Mouse (Mus musculus) forelimb bud, embryonic 11.5 days (tissue): ENCODE results near the gene Olfr572.
A peak's percentile ranks its signal among the peaks of the same experiment; 100 is the strongest.

ENCODE experiments used
- DNase-seq: peaks from one replicate; pipeline ENCODE4 v3.0.0-alpha.2; 2012; ENCODE audit warnings: low read depth, low spot score

Olfr572 gene

GRCm38 (mm10) chr7:102924109-102924508 lies at the start of gene Olfr572:
TSS of gene Olfr572 (plus strand) at chr7:102924409.
- DNase-seq: no peak

- DNase-seq: no peak
Measured at GRCm38 (mm10) chr7:102876822-102877221, 47.4 kb upstream of the Olfr572 start, which contains the start of gene Olfr568. TSS of gene Olfr568 (plus strand) at chr7:102877122.

GRCm38 (mm10) chr7:102890782-102891181 lies 33.4 kb upstream of the Olfr572 start, which contains the start of gene Olfr569:
TSS of gene Olfr569 (minus strand) at chr7:102890882.
- no peak for DNase-seq

- no peak for DNase-seq
Measured at GRCm38 (mm10) chr7:102915261-102915660, 8.9 kb upstream of the Olfr572 start.

- no peak for DNase-seq
Measured at GRCm38 (mm10) chr7:102916405-102916804, 7.8 kb upstream of the Olfr572 start.

- DNase-seq: no peak
Measured at GRCm38 (mm10) chr7:102917032-102917875, 7.0 kb upstream of the Olfr572 start, which contains the start of gene Olfr571. TSS of gene Olfr571 (minus strand) at chr7:102917536.

- DNase-seq: peak; percentile 59
Measured at GRCm38 (mm10) chr7:102919632-102920031, 4.6 kb upstream of the Olfr572 start.

GRCm38 (mm10) chr7:102927105-102927504 lies 2.9 kb downstream of the Olfr572 start:
- DNase-seq: no peak

GRCm38 (mm10) chr7:102942475-102942874 lies 18.3 kb downstream of the Olfr572 start, which contains the start of gene Olfr573-ps1:
TSS of gene Olfr573-ps1 (minus strand) at chr7:102942575.
- DNase-seq: no peak

- no peak for DNase-seq
Measured at GRCm38 (mm10) chr7:102943417-102943816, 19.2 kb downstream of the Olfr572 start.

- no peak for DNase-seq
Measured at GRCm38 (mm10) chr7:102948167-102948566, 24.0 kb downstream of the Olfr572 start, which contains the start of gene Olfr574. TSS of gene Olfr574 (plus strand) at chr7:102948467.

GRCm38 (mm10) chr7:102950732-102951131 lies 26.5 kb downstream of the Olfr572 start:
- no peak for DNase-seq

GRCm38 (mm10) chr7:102958137-102958536 lies 33.9 kb downstream of the Olfr572 start:
- no peak for DNase-seq

- DNase-seq: no peak
Measured at GRCm38 (mm10) chr7:102958593-102958992, 34.4 kb downstream of the Olfr572 start, which contains the start of gene Olfr575. TSS of gene Olfr575 (minus strand) at chr7:102958775.

GRCm38 (mm10) chr7:102962360-102962759 lies 38.2 kb downstream of the Olfr572 start, which contains the start of gene Olfr576:
TSS of gene Olfr576 (plus strand) at chr7:102962660.
- DNase-seq: no peak

GRCm38 (mm10) chr7:102974399-102974798 lies 50.2 kb downstream of the Olfr572 start:
- DNase-seq: no peak

GRCm38 (mm10) chr7:102975843-102976242 lies 51.6 kb downstream of the Olfr572 start, which contains the start of gene Olfr577:
TSS of gene Olfr577 (minus strand) at chr7:102975943.
- no peak for DNase-seq
